Mouse (Mus musculus) erythroblast, adult 5-6 weeks (primary cell): ENCODE measurements around the gene Cox4i2. TPM values are rescaled to one million over a fixed set of nuclear protein-coding genes. Genes with fewer than 3 reads are reported as not detected.

ENCODE experiments used
- ATAC-seq: replicated peaks from 2 replicates; pipeline ENCODE4 v1.8.0; 2016; ENCODE audit warnings: moderate number of reproducible peaks, mild to moderate bottlenecking, moderate TSS enrichment, inconsistent platforms; ENCODE audit not compliant: poor library complexity, low FRiP score, severe bottlenecking
- total RNA-seq, 2 experiments: library from RNA; stranded (forward) in 1 of 2; stranded (reverse) in 1 of 2; fragments of 150-400 nt in 1 of 2; fragments of 200-764, 138-1000 nt in 1 of 2; gene quantifications; 2 replicates each; pipeline versions ENCODE4 v1.2.3 to v1.2.4; 2015 to 2017; ENCODE audit warnings: low replicate concordance in 2 of 2

Cox4i2 gene
- total RNA-seq, 2 experiments from 2014 or later, result not detected

- ATAC-seq, result no peak
Observed at GRCm38 (mm10) chr2:152765045-152765674, 11.2 kb downstream of the Cox4i2 start.

- peak; percentile 64 for ATAC-seq
Observed at GRCm38 (mm10) chr2:152766387-152767123, 12.6 kb downstream of the Cox4i2 start.

- peak; percentile 75 for ATAC-seq
Observed at GRCm38 (mm10) chr2:152767618-152768271, 13.8 kb downstream of the Cox4i2 start.

- peak; percentile 86 for ATAC-seq
Observed at GRCm38 (mm10) chr2:152769677-152770076, 15.7 kb downstream of the Cox4i2 start.

GRCm38 (mm10) chr2:152771571-152771970 is 17.6 kb downstream of the Cox4i2 start:
- ATAC-seq, result no peak

- ATAC-seq, result no peak
Observed at GRCm38 (mm10) chr2:152772231-152772630, 18.3 kb downstream of the Cox4i2 start.

GRCm38 (mm10) chr2:152775357-152775756 is 21.4 kb downstream of the Cox4i2 start:
- ATAC-seq, result no peak

- no peak for ATAC-seq
Observed at GRCm38 (mm10) chr2:152776019-152776418, 22.0 kb downstream of the Cox4i2 start.

- no peak for ATAC-seq
Observed at GRCm38 (mm10) chr2:152776435-152776834, 22.5 kb downstream of the Cox4i2 start.

GRCm38 (mm10) chr2:152777081-152777480 is 23.1 kb downstream of the Cox4i2 start:
- ATAC-seq, result no peak

GRCm38 (mm10) chr2:152780466-152780865 is 26.5 kb downstream of the Cox4i2 start:
- ATAC-seq, result no peak

GRCm38 (mm10) chr2:152781031-152781711 is 27.2 kb downstream of the Cox4i2 start:
- no peak for ATAC-seq

- ATAC-seq, result no peak
Observed at GRCm38 (mm10) chr2:152782656-152783055, 28.7 kb downstream of the Cox4i2 start.

GRCm38 (mm10) chr2:152783241-152783640 is 29.3 kb downstream of the Cox4i2 start:
- ATAC-seq, result no peak

- ATAC-seq, result no peak
Observed at GRCm38 (mm10) chr2:152784640-152785039, 30.7 kb downstream of the Cox4i2 start.

- ATAC-seq, result no peak
Observed at GRCm38 (mm10) chr2:152785446-152786350, 31.7 kb downstream of the Cox4i2 start.

GRCm38 (mm10) chr2:152787136-152787535 is 33.2 kb downstream of the Cox4i2 start:
- ATAC-seq, result no peak

- ATAC-seq, result no peak
Observed at GRCm38 (mm10) chr2:152787543-152787942, 33.6 kb downstream of the Cox4i2 start.

GRCm38 (mm10) chr2:152788892-152789421 is 35.0 kb downstream of the Cox4i2 start:
- peak; percentile 82 for ATAC-seq
